Mouse (Mus musculus) cortical plate, adult 2 months (tissue): Measurements from ENCODE around the gene Fars2.

Source experiments
- CTCF ChIP-seq: fragments of 200-500 bp; IDR thresholded peaks from 2 replicates; pipeline ENCODE4 v1.5.1; 2011; ENCODE audit warnings: mild to moderate bottlenecking, control low read depth, low read length; ENCODE audit not compliant: insufficient read depth; ENCODE audit errors: extremely low read depth
- POLR2A ChIP-seq: fragments of 200-500 bp; IDR thresholded peaks from 2 replicates; pipeline ENCODE4 v1.6.1; 2011; ENCODE audit warnings: mild to moderate bottlenecking, low read length, control low read depth; ENCODE audit not compliant: insufficient read depth; ENCODE audit errors: extremely low read depth

- TF ChIP-seq POLR2A: no peak
- no peak for TF ChIP-seq CTCF
Measured at GRCm38 (mm10) chr13:36554743-36555142, 437.5 kb downstream of the Fars2 start.
